Mouse (Mus musculus) layer of hippocampus, adult 18-20 months (tissue): ENCODE results near the gene Adamtsl3. TPM values are rescaled to one million over a fixed set of nuclear protein-coding genes. Genes with fewer than 3 reads are reported as not detected.

Experiments
- DNase-seq, 2 experiments: peaks; one replicate each; pipeline ENCODE4 v3.0.0; 2022; ENCODE audit warnings: low spot score in 2 of 2
- total RNA-seq, 2 experiments: library from RNA; stranded (reverse); gene quantifications; 2 replicates each; pipeline ENCODE4 v1.2.3; 2021

The Adamtsl3 gene
- total RNA-seq, 2 experiments from 2014 or later, result 2.0 to 2.2 TPM

DNA sequence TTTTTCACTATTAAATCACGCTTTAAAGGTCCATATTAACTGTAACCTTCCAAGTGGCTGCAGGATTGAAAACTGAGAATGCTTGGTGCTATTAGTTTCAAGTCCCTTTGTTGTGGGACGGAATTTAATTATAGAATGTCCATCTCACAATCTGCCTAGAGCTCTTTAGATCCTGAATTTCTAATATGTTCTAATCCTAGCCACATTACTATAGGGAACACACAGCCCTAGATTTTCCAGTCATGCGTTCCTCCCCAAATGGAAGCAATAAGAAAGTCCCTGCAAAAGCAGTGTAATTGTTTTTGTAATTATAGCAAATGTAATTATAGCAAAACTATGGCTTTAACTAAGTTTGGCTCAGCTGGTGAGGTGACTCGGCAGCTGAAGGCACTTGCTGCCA, 161.6 kb downstream of the Adamtsl3 start:
- DNase-seq, result no peak

- peak in 1 of 2 experiments; percentile 33 for DNase-seq
Observed at GRCm38 (mm10) chr7:82501306-82501705, 165.8 kb downstream of the Adamtsl3 start.

- DNase-seq, result no peak
Observed at GRCm38 (mm10) chr7:82502511-82502910, 167.0 kb downstream of the Adamtsl3 start.

GRCm38 (mm10) chr7:82504101-82504500, 168.6 kb downstream of the Adamtsl3 start:
- peak; percentile 44 to 81 for DNase-seq

DNA sequence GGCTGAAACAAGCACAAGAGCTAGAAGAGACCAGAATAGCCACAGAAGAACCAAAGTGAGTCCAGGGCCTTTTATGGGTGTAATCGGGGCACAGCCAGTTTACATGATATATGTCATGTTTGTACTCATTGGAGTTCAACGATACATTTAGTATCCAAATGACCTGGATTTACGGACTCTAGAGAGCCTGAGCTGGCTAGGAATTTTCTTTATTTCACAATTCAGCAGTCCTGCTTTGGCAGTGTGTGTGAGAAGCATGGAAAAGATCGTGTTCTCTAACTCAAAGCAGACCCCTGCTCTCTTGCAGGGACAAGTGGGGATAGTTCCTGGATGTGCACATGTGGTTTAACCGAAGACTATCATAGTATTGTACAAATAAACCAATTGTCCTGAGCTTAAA, 195.1 kb downstream of the Adamtsl3 start:
- DNase-seq, result no peak

GRCm38 (mm10) chr7:82531376-82531775, 195.9 kb downstream of the Adamtsl3 start:
- peak in 1 of 2 experiments; percentile 41 for DNase-seq

DNA sequence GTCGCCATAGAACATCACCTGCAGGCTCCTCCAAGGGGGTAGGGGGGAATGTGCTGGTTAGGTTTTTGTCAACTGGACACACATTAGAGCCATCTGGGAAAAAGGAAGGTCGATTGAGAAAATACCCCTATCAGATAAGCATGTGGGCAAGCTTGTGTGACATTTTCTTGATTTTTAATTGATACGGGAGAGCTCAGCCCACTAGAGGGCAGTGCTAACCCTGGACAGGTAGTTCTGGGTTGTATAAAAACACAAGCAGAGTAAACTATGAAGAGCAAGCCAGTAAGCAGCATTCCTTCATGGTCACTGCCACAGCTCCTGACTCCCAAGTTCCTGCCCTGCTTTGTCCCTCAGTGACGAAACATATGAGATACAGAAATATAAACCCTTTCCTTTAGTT, 197.7 kb downstream of the Adamtsl3 start:
- DNase-seq, result no peak

DNA sequence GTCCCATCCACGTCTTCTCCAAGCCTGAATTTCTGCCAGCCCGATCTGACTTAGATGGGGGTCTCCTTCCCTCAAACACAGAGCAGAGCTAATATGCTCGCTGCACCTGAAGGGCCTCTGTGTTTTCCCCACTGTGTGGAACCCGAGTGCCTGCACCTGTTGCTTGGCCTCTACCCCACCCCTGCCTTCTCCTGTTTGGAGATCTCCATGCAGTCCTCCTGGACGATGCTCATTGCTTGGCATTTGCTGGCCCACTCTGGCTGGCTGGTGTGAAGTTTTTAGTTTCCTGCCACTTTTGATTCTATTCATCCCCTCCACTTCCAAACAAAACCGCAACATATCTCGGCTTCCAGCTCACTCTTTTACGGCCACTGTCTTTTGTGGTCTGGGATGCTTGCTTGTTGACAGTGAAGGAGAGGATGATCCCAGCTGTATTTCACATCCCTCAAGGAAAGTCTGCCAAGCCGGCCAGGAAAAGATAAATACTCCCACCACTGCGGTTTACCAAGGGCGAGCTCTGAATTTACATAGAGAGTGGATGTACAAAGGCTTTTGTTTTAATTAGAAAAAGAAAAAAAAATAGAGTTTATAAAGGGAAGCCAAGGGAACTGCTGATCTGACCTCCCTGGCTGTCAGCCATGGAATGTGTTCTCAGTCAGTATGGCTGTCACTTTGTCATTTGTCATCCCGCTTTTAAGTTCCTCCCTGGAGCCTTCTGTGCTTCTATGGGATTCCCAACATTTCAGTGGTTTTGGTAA, 198.4 kb downstream of the Adamtsl3 start:
- no peak for DNase-seq

GRCm38 (mm10) chr7:82544390-82544919, 209.0 kb downstream of the Adamtsl3 start:
- DNase-seq, result no peak

DNA sequence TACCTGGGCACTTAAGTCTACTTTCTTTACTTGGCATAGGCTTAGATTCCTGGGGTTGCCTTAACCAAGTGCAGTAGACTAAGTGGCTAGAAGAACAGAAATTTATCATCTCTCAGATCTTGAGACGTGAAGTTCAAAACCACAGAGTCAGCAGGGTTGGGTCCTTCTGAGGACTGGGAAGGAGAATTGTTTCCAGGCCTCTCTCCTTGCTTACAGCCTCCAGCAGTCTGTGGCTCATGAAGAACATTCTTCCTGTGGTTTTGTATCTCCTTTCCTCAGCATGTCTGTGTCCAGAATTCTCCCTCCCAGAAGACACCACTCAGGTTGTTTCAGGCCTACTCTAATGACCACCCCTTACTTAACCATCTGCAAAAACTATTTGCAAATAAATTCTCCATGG, 216.5 kb downstream of the Adamtsl3 start:
- no peak for DNase-seq

DNA sequence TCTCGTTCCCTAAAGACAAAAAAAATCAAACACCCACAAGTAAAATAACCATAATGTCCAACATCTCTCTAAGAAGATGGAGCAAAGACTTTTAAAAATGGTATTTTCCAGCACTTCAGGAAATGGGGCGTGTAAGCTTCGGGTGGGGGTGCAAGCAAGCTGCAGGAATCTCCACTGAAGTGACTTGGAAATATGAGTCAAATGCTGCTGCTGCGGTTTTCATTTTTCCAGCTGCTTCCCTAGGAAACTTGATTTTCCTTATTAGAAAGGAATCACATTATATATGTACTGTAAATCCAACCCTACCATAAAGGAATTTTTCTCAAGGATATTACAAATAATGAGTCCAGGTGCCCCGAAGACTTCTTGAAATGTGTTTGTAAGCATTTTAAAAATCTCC, 220.3 kb downstream of the Adamtsl3 start:
- DNase-seq, result no peak

GRCm38 (mm10) chr7:82556417-82556816, 220.9 kb downstream of the Adamtsl3 start:
- no peak for DNase-seq

- no peak for DNase-seq
Observed at GRCm38 (mm10) chr7:82557111-82557510, 221.6 kb downstream of the Adamtsl3 start.

DNA sequence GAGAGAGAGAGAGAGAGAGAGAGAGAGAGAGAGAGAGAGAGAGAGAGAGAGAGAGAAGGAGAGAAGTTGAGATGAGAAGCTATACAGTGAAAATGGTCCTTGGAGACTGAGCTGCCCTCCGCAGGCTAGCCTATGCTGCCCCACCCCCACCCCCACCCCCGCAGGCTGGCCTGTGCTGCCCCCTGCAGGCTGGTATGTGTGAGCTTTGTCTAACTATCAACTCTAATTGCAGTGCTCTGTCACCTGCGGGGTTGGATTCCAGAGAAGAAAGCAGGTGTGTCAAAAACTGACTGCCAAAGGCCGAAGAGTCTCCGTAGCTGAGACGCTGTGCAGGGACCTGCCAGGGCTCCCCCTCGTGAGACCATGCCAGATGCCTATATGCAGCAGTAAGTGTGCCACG, 231.2 kb downstream of the Adamtsl3 start:
- DNase-seq, result no peak

GRCm38 (mm10) chr7:82567811-82568210, 232.3 kb downstream of the Adamtsl3 start:
- no peak for DNase-seq

GRCm38 (mm10) chr7:82572981-82573380, 237.5 kb downstream of the Adamtsl3 start:
- DNase-seq, result no peak

GRCm38 (mm10) chr7:82580007-82580406, 244.5 kb downstream of the Adamtsl3 start:
- no peak for DNase-seq

- DNase-seq, result no peak
Observed at GRCm38 (mm10) chr7:82581802-82582201, 246.3 kb downstream of the Adamtsl3 start.

DNA sequence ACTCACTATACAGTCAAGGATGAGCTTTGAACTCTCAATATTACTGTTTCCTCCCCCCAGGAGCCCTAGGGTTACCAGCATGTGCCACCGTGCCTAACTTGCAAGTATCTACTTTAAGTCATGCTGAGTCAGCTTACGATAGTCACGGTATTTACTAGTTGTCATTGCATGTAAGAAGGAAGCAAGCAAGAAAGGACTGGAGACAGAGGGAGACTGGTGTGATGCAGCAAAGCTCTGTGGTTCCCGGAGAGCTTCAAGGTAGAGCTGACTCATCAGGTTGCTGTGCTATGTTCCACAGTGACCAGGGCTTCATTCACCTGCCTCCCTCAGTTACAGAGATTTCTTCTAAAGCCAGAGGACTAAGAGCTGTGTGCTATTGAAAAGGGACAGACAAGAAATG, 247.0 kb downstream of the Adamtsl3 start:
- no peak for DNase-seq

DNA sequence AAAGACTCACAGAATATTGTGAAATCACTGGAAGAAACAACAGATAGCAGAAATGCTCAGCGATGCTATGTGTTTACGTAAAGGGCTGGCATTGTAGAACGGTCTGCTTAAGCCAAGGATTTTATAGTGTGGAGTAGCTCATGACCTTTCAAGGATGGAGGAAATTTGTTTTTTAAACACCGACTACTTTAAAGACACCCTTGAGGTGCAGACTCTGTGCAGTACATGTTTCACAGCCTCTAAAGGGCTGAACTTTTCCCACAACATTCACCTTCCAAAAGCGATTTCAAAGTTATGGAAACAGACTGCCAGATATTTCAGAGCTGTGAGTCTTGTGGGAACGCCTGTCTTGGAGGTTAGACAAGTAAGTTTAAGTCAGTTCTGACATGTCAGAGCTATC, 255.4 kb downstream of the Adamtsl3 start:
- no peak for DNase-seq

GRCm38 (mm10) chr7:82602008-82602407, 266.5 kb downstream of the Adamtsl3 start:
- DNase-seq, result no peak

DNA sequence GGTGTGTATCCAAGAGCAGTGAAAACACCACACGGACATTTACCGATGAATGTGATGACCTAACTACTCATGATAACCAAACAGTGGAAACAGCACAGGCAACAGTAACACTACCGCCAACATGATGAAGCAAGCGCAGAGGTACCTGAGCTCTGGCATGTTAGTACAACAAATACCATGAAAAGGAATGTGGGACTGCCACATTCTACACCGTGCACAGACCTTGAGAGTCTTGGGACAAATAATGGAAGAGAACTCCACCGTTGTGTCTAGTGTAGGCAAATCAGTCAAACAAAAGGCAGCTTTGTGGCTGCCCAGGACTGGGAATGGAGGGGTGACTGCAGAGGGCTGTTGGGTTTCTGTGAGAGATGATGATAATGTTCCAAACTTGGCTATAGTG, 269.9 kb downstream of the Adamtsl3 start:
- no peak for DNase-seq

GRCm38 (mm10) chr7:82609629-82610028, 274.1 kb downstream of the Adamtsl3 start:
- DNase-seq, result peak; percentile 4 to 35
